Mouse (Mus musculus) liver, postnatal 0 days (tissue): ENCODE results near the gene Cmtm7.

Source experiments
- CTCF ChIP-seq: sonication (generic); IDR thresholded peaks from 2 replicates; pipeline ENCODE4 v1.5.1; 2016; ENCODE audit warnings: antibody characterized with exemption, low read depth
- EP300 ChIP-seq: IDR thresholded peaks from 2 replicates; pipeline ENCODE4 v1.6.1; 2016; ENCODE audit warnings: antibody characterized with exemption, low read depth, mild to moderate bottlenecking

- TF ChIP-seq EP300 (no peak), CTCF (no peak)
These were observed 7.0 kb upstream of the Cmtm7 start for GRCm38 (mm10) chr9:114788697-114789096.
